30 mouse cellular contexts compared by ENCODE assay signal in the genomic region with DNA sequence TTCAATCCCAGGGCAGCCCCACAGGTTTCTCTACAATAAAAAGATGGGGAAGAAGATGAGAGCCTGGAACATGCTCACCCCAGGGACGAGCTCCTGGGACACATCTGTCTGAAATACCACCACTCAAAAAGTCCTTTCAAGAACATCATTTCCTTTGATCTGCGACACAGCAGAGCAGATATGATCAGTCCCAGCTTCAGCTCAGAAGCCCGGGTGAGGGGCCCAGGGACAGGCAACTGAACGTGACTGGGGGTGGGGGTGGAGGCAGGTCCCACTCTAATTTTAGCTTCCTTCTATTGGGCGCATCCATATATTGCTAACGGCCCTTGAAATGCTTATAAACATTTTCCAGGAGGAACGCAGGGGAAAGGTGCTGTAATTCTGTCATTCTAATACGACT. TPM values are rescaled to one million over a fixed set of nuclear protein-coding genes. Genes with fewer than 3 reads are reported as not detected.
DNase-seq lines count a peak whose midpoint lies in the region; ATAC-seq and TF ChIP-seq lines count a peak whose summit lies in the region.
"Had no signal": no experiment of that assay in that cellular context is flagged by ENCODE, and none has a peak within 500 bp of the region (broad histone marks: within the 10 kb centered on the region; RNA-seq: fewer than 3 reads in every experiment).

No protein-coding gene starts in this region.

- no peak for TF ChIP-seq POLR2A in CH12.LX (IDR thresholded peaks at IDR 0.05; ENCODE audit: low read depth, low read length)

- H3K9ac ChIP-seq in heart, embryonic 14.5 days (ENCODE audit: low read length): no peak overlapping the region; the same call in 1 of the 2 replicates
- H3K9ac ChIP-seq in CH12.LX (ENCODE audit: insufficient read depth, low read depth): no peak overlapping the region
- H3K9ac ChIP-seq: embryonic facial prominence, embryonic 12.5 days; forebrain, embryonic 15.5 days; heart, embryonic 12.5 days; hindbrain, embryonic 13.5 days; liver, embryonic 15.5 days; lung, embryonic 14.5 days; neural tube, embryonic 12.5 days had no signal

- intact Hi-C loops in heart, postnatal 36 days (cut with DNase I): no loop called here

- peaks cover 41% of the 10 kb centered on the region for H3K27me3 ChIP-seq in heart, embryonic 14.5 days (ENCODE audit: control insufficient read depth, insufficient read depth, low read length)
- no peaks in the 10 kb centered on the region for H3K27me3 ChIP-seq in CH12.LX (replicated peaks)

- H3K4me3 ChIP-seq in heart, embryonic 14.5 days (ENCODE audit: control insufficient read depth in 1 of 2, insufficient read depth in 1 of 2, low read depth in 1 of 2, low read length in 2 of 2): no peak overlapping the region
- no peak overlapping the region for H3K4me3 ChIP-seq in CH12.LX (replicated peaks in 1 of 3; ENCODE audit: low read depth in 2 of 3, low read length in 2 of 3, poor library complexity in 1 of 3)
- H3K4me3 ChIP-seq: embryonic facial prominence, embryonic 12.5 days; forebrain, embryonic 15.5 days; gastrocnemius, adult 2 months; heart, embryonic 12.5 days; hindbrain, embryonic 13.5 days; liver, embryonic 15.5 days; neural tube, embryonic 12.5 days had no signal

- peak overlapping the region; percentile 25 for H3K4me2 ChIP-seq in heart, embryonic 14.5 days (ENCODE audit: low read length)
- peak overlapping the region; percentile 16; the same call in 1 of the 2 replicates for H3K4me2 ChIP-seq in CH12.LX (ENCODE audit: insufficient read depth, low read depth, poor library complexity, severe bottlenecking)
- H3K4me2 ChIP-seq: embryonic facial prominence, embryonic 12.5 days; forebrain, embryonic 15.5 days; heart, embryonic 12.5 days; hindbrain, embryonic 13.5 days; liver, embryonic 15.5 days; lung, embryonic 14.5 days; neural tube, embryonic 12.5 days had no signal

- in situ Hi-C loops in CH12.LX (cut with MboI; ENCODE audit: low pct_ligation_motif_present, low pct_unique_long_range_greater_than_20kb, low sequenced_read_pairs): no loop called here

- H3K4me1 ChIP-seq in heart, embryonic 14.5 days (ENCODE audit: control insufficient read depth in 2 of 2, insufficient read depth in 2 of 2, low read length in 2 of 2): peaks cover 4 to 16% of the 10 kb centered on the region in 2 experiments
- H3K4me1 ChIP-seq in CH12.LX (ENCODE audit: control insufficient read depth in 1 of 2, insufficient read depth in 2 of 2): peaks cover 31 to 44% of the 10 kb centered on the region in 2 experiments

- dilution Hi-C loops in CH12.LX (cut with MboI; ENCODE audit: extremely low pct_ligation_motif_present, extremely low pct_unique_long_range_greater_than_20kb, low sequenced_read_pairs): no loop called here

- no peaks in the 10 kb centered on the region for H3K9me3 ChIP-seq in heart, embryonic 14.5 days (ENCODE audit: control insufficient read depth, low read length)
- peaks cover 12% of the 10 kb centered on the region for H3K9me3 ChIP-seq in CH12.LX (replicated peaks; ENCODE audit: low read length)
- H3K9me3 ChIP-seq: embryonic facial prominence, embryonic 12.5 days; forebrain, embryonic 15.5 days; heart, embryonic 12.5 days; hindbrain, embryonic 13.5 days; liver, embryonic 15.5 days; neural tube, embryonic 12.5 days had no signal

- H3K36me3 ChIP-seq in heart, embryonic 14.5 days (ENCODE audit: control insufficient read depth, insufficient read depth, low read length): no peaks in the 10 kb centered on the region
- H3K36me3 ChIP-seq in CH12.LX (replicated peaks in 1 of 2; ENCODE audit: control insufficient read depth in 1 of 2, insufficient read depth in 1 of 2, low read length in 1 of 2): no peaks in the 10 kb centered on the region
- H3K36me3 ChIP-seq: embryonic facial prominence, embryonic 12.5 days; forebrain, embryonic 15.5 days; heart, embryonic 12.5 days; hindbrain, embryonic 13.5 days; liver, embryonic 15.5 days; neural tube, embryonic 12.5 days had no signal

- no peak overlapping the region for H3K27ac ChIP-seq in heart, embryonic 14.5 days (replicated peaks in 1 of 2; ENCODE audit: control insufficient read depth in 1 of 2, insufficient read depth in 1 of 2, low read depth in 2 of 2, low read length in 2 of 2)
- H3K27ac ChIP-seq in CH12.LX (ENCODE audit: insufficient read depth, low read depth): no peak overlapping the region
- H3K27ac ChIP-seq: embryonic facial prominence, embryonic 12.5 days; forebrain, embryonic 15.5 days; gastrocnemius, adult 2 months; hindbrain, embryonic 13.5 days; liver, embryonic 15.5 days; neural tube, embryonic 12.5 days had no signal

- ATAC-seq in heart, embryonic 14.5 days (ENCODE audit: insufficient number of reproducible peaks, insufficient read depth, low FRiP score, low read depth): no peak
- ATAC-seq in inflammation-experienced regulatory T-cells, adult 6 months: peak; percentile 18
- ATAC-seq: forebrain, embryonic 15.5 days; midbrain, embryonic 16.5 days had no signal

- no peak for TF ChIP-seq RAD21 in CH12.LX (IDR thresholded peaks at IDR 0.05; ENCODE audit: low read depth, low read length)

- 26% methylated on average over 8 of the region's 8 CpGs for WGBS in heart, embryonic 14.5 days

- TF ChIP-seq EP300 in CH12.LX (IDR thresholded peaks at IDR 0.05; ENCODE audit: low read length): no peak

- no peak for DNase-seq in heart, postnatal 36 days
- no peak for DNase-seq in CH12.LX (ENCODE audit: extremely low read depth)
- DNase-seq in thymus, postnatal 4 days: peak; percentile 59
- DNase-seq in right cerebral cortex, postnatal 25 days: no peak
- DNase-seq: adrenal gland, postnatal 14 days; B cell, adult 2 months; cerebellum, adult 11-12 months; cerebellum, adult 9-11 months; embryo, embryonic 11 days; gastrocnemius, adult 2 months; heart, postnatal 14 days; kidney, adult 11 months; kidney, postnatal 14 days; layer of hippocampus, adult 9-11 months; liver; lung, embryonic 14.5 days; lung, postnatal 14 days; right cerebral cortex, adult 18-20 months had no signal

- H3K79me2 ChIP-seq in CH12.LX (replicated peaks; ENCODE audit: control insufficient read depth, extremely low read depth, insufficient read depth, poor library complexity, severe bottlenecking): no peaks in the 10 kb centered on the region

- TF ChIP-seq CTCF in CH12.LX (conservative IDR thresholded peaks at IDR 0.05 in 1 of 2, IDR thresholded peaks at IDR 0.05 in 1 of 2; ENCODE audit: low read depth in 2 of 2, low read length in 2 of 2): no peak

TF ChIP-seq in CH12.LX, 34 proteins besides CTCF, POLR2A, EP300 and RAD21:
- no peak for TF ChIP-seq JUND (conservative IDR thresholded peaks at IDR 0.05; ENCODE audit: low read depth, low read length)
- TF ChIP-seq BHLHE40 (IDR thresholded peaks at IDR 0.05; ENCODE audit: low read depth, low read length): peak; percentile 71

RNA-seq across cellular contexts. Expression of a gene that starts 5.0 kb away (rescaled TPM):
- not detected in 2 replicates for polyA plus RNA-seq in heart, embryonic 14.5 days (2014; fragmentation: Nextera tagmentation; extraction: Ambion mirVana)
- not detected for total RNA-seq in heart, postnatal 36 days (2021)
- total RNA-seq in CH12.LX (2012; rRNA removed) (not detected in 2 replicates), CH12.LX (2014; rRNA removed) (not detected in 2 replicates)
- not detected in 2 replicates for polyA plus RNA-seq in CH12.LX (2012; ENCODE audit: insufficient read length, low read depth)
- not detected for polyA plus RNA-seq in inflammation-experienced regulatory T-cells, adult 6 months (2017; shearing (Covaris generic))
- total RNA-seq: adrenal gland, postnatal 14 days; gastrocnemius, adult 2 months; gastrocnemius, postnatal 4 days; heart, postnatal 14 days had no signal
- polyA plus RNA-seq: embryonic facial prominence, embryonic 12.5 days; heart, embryonic 12.5 days; kidney, embryonic 14.5 days; limb, embryonic 11.5 days; liver, embryonic 15.5 days; lung, embryonic 14.5 days; neural tube, embryonic 12.5 days had no signal

RNA-seq across cellular contexts. Expression of a gene that starts 21.6 kb away (rescaled TPM):
- polyA plus RNA-seq in heart, embryonic 14.5 days (2014; fragmentation: Nextera tagmentation; extraction: Ambion mirVana): 0.08 and 0.30 TPM in 2 replicates
- not detected for total RNA-seq in heart, postnatal 36 days (2021)
- total RNA-seq in CH12.LX (2012; rRNA removed) (0.34 and 0.42 TPM in 2 replicates), CH12.LX (2014; rRNA removed) (not detected in 2 replicates)
- polyA plus RNA-seq in CH12.LX (2012; ENCODE audit: insufficient read length, low read depth): 0.11 and 0.34 TPM in 2 replicates
- under 1 TPM in 1 of 3 experiments, not detected in 2; 0.11 TPM for polyA plus RNA-seq in inflammation-experienced regulatory T-cells, adult 6 months (2017; shearing (Covaris generic))
- total RNA-seq: adrenal gland, postnatal 14 days; gastrocnemius, adult 2 months had no signal

RNA-seq across cellular contexts. Expression of a gene that starts 43.0 kb away (rescaled TPM):
- polyA plus RNA-seq in heart, embryonic 14.5 days (2014; fragmentation: Nextera tagmentation; extraction: Ambion mirVana): not detected in 2 replicates
- total RNA-seq in heart, postnatal 36 days (2021): not detected
- total RNA-seq in CH12.LX (2012; rRNA removed): not detected in 2 replicates
- not detected in 2 replicates for total RNA-seq in CH12.LX (2014; rRNA removed)
- not detected in 2 replicates for polyA plus RNA-seq in CH12.LX (2012; ENCODE audit: insufficient read length, low read depth)
- not detected for polyA plus RNA-seq in inflammation-experienced regulatory T-cells, adult 6 months (2017; shearing (Covaris generic))
- total RNA-seq: adrenal gland, postnatal 14 days; gastrocnemius, adult 2 months; gastrocnemius, postnatal 4 days; heart, postnatal 14 days had no signal
- polyA plus RNA-seq: forebrain, embryonic 15.5 days; heart, embryonic 12.5 days; hindbrain, embryonic 13.5 days; liver, embryonic 15.5 days; lung, embryonic 14.5 days; midbrain, embryonic 16.5 days; neural tube, embryonic 12.5 days had no signal
